Mouse (Mus musculus) stomach, embryonic 14.5 days (tissue): ENCODE measurements around the gene Olfr573-ps1. TPM values are rescaled to one million over a fixed set of nuclear protein-coding genes. Genes with fewer than 3 reads are reported as not detected.

Source experiments
- ATAC-seq: fragments of 200-750 bp; cut with Nextera tagmentation; 2 replicates; pipeline ENCODE4 v1.8.0; 2017; ENCODE audit warnings: low read depth, moderate TSS enrichment; ENCODE audit not compliant: insufficient number of reproducible peaks, insufficient read depth, low FRiP score
- H3K27ac ChIP-seq: fragments of 300-500 bp; sonication (generic); 2 replicates; pipeline ENCODE4 v1.5.1; 2014; ENCODE audit warnings: mild to moderate bottlenecking, low read length, moderate library complexity, mixed read lengths
- H3K27me3 ChIP-seq: fragments of 300-500 bp; sonication (generic); 2 replicates; pipeline ENCODE4 v1.6.1; 2014; ENCODE audit warnings: low read length, control low read depth, mixed read lengths; ENCODE audit not compliant: control insufficient read depth, insufficient read depth
- H3K36me3 ChIP-seq: fragments of 300-500 bp; sonication (generic); 2 replicates; pipeline ENCODE4 v1.6.1; 2014; ENCODE audit warnings: mild to moderate bottlenecking, control low read depth, low read length, moderate library complexity, mixed read lengths; ENCODE audit not compliant: control insufficient read depth, insufficient read depth
- H3K4me1 ChIP-seq: fragments of 300-500 bp; sonication (generic); 2 replicates; pipeline ENCODE4 v1.6.1; 2014; ENCODE audit warnings: low read length, control low read depth, mixed read lengths; ENCODE audit not compliant: control insufficient read depth, insufficient read depth
- H3K4me2 ChIP-seq: fragments of 300-500 bp; sonication (generic); replicated peaks from 2 replicates; pipeline ENCODE4 v1.6.1; 2014; ENCODE audit warnings: low read depth, low read length, control low read depth
- H3K4me3 ChIP-seq: fragments of 300-500 bp; sonication (generic); 2 replicates; pipeline ENCODE4 v1.5.1; 2014; ENCODE audit warnings: low read depth, low read length, control low read depth
- H3K9ac ChIP-seq: fragments of 300-500 bp; sonication (generic); replicated peaks from 2 replicates; pipeline ENCODE4 v1.6.1; 2014; ENCODE audit warnings: low read depth, mild to moderate bottlenecking, control low read depth, low read length, moderate library complexity, mixed read lengths
- H3K9me3 ChIP-seq: fragments of 300-500 bp; sonication (generic); 2 replicates; pipeline ENCODE4 v1.6.1; 2016; ENCODE audit warnings: low read depth, low read length, control low read depth; ENCODE audit not compliant: control insufficient read depth
- WGBS: fragments of 180-500 bp; shearing (Covaris S2); extraction: QIAGEN DNeasy Blood & Tissue Kit; methylation state at CpG from one replicate; pipeline ENCODE4 v1.1.7; 2014; 5-methylcytosine and 5-hydroxymethylcytosine counted together
- polyA plus RNA-seq: library from polyadenylated mRNA; unstranded; fragments of >200 nt; fragmentation: Nextera tagmentation; extraction: Ambion mirVana; gene quantifications from 2 replicates; pipeline ENCODE4 v1.2.1, GENCODE M21; 2014

Olfr573-ps1 gene
- polyA plus RNA-seq, 1 experiment from 2014 or later: not detected

DNA sequence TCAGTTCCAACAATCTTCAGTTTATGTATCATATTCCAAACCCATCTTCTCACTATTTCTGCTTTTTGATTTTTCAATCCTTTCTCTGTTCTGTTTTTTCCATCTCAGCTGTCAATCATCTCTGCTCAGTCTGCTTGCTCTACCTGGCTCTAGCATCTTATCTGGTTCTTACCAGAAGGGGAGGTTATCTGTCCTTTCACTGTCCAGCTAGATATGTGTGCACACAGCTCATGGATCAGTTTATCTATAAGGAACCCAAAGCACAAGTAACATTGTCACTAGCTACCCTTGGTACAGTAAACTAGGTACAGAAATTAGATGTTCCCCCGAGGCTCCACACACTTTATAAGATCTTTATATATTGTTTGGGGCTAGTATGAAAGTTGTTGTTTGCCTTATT, 1.0 kb upstream of the Olfr573-ps1 start:
- 89% methylated on average over 1 of the region's 1 CpGs for WGBS
- ATAC-seq: no peak
- no peak overlapping the region for H3K27ac ChIP-seq

DNA sequence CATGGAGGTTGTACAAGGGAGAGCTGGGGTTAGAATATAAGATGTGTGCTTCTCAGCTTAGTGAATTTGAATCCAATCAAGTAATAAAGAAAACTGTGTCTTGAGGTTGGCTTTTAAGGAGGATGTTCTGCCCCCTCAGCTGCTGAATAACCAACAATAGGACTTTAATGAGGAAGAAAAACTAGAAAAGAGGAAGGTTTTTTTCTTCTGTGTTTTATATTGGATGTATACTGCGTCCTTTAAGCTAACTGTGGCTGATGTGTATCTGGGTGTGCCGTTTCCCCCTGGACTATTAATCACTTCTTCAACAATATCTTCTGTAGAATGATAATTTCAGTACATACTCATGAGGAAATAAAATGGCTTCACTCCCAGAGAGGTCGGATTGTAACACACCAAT, 15.3 kb downstream of the Olfr573-ps1 start:
- no peak overlapping the region for H3K4me2 ChIP-seq
- WGBS: 60% methylated on average over 3 of the region's 3 CpGs
- ATAC-seq: no peak

More for the DNA sequence above, 1.0 kb upstream of the Olfr573-ps1 start:
- Histone ChIP-seq H3K4me1 (no peaks in the 10 kb centered on the region), H3K9me3 (no peaks in the 10 kb centered on the region), H3K27me3 (no peaks in the 10 kb centered on the region), H3K4me3 (no peak overlapping the region), H3K4me2 (no peak overlapping the region), H3K9ac (no peak overlapping the region), H3K36me3 (no peaks in the 10 kb centered on the region)

DNA sequence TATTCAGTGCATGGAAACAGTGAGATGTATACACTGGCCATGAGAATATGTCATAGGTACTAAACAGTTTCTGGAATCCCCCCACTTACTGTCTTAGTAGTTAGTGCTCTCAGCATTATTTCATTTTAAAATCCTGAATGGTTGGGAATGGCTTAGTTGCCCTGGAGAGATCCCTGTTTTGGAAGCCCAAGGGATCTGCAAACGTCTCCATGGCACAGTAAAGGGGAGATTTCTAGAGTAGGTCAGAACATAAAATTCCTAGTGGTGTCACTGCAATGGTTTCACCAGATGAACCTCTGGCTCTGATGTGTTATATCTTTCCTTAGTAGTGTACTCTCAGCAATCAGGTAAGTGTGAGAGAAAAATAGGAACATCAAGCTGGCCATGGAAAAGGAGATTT, 18.3 kb downstream of the Olfr573-ps1 start, which contains the start of gene Olfr572:
TSS of gene Olfr572 (plus strand) at position 301 of the 400 bp plus-strand sequence.
- Histone ChIP-seq H3K9me3 (no peaks in the 10 kb centered on the region), H3K4me1 (no peaks in the 10 kb centered on the region), H3K4me2 (no peak within 1 kb of the TSS), H3K9ac (no peak within 1 kb of the TSS), H3K27ac (no peak within 1 kb of the TSS), H3K36me3 (no peaks in the 10 kb centered on the region), H3K4me3 (no peak within 1 kb of the TSS), H3K27me3 (no peaks in the 10 kb centered on the region)
- ATAC-seq: no peak
- 47% methylated on average over 1 of the region's 1 CpGs for WGBS

More for the DNA sequence above, 15.3 kb downstream of the Olfr573-ps1 start:
- Histone ChIP-seq H3K36me3 (no peaks in the 10 kb centered on the region), H3K27ac (no peak overlapping the region), H3K27me3 (no peaks in the 10 kb centered on the region), H3K9ac (no peak overlapping the region), H3K4me3 (no peak overlapping the region), H3K9me3 (no peaks in the 10 kb centered on the region), H3K4me1 (no peaks in the 10 kb centered on the region)

DNA sequence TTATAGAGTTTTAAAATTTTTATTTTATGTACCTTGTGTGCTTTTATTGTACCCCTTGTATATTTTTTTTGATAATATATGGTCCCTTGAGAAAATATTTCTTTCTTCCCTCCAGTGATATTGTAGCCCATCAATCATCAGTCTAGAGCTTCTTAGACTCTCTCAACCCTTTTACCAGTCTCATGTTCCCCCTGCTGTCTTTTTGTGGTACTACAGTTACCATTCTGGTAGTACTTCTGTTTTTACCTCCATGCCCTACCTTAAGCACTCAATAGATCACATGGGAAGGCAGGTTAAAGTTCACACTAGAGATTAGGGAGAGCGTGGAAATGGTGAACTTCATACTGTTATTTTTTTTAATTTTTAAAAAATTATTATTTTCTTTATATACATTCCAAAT, 22.7 kb downstream of the Olfr573-ps1 start:
- Histone ChIP-seq H3K4me1 (no peaks in the 10 kb centered on the region), H3K9ac (no peak overlapping the region), H3K4me2 (no peak overlapping the region), H3K9me3 (no peaks in the 10 kb centered on the region), H3K4me3 (no peak overlapping the region), H3K27ac (no peak overlapping the region), H3K27me3 (no peaks in the 10 kb centered on the region), H3K36me3 (no peaks in the 10 kb centered on the region)
- 20% methylated on average over 1 of the region's 1 CpGs for WGBS
- peak; percentile 56; the same call in 1 of the 2 replicates for ATAC-seq

DNA sequence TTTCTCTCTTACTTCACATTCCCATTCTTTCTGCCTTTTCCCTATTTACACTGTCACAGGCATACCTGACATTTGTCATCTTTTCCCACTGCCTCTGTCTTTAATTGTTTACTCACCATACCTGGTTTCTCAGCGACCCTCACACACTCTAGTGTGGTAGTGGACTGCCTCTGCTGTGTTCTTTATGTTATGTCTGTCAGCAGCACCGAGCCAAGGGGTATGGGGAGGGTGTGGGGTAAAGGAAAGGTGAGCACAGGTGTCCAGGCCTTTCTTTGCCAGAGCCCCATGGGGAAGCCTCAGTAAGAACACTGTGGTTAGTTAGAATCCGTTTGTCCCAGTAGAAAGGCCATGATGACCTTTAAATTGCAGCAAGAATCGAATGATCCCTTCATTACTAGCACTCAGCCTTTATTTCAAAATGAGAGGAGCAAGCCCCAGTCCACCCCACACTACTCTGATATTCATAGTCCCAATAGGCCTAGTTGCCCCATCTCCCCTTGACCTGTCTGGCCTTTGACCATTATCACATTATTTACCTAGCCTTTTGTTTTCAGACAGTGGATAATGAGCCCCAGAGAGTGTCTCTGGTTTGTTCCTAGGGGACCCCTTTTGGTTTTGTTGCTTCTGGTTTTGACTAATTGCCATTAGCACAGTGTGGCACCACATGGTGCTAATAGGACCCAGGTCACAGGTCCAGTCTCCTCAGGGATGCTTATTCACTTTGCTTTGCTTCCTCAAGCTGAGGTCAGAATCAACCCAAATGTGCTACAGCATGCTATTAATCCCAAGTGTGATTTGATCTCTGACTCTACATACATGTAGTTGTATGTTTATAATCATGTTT, 25.1 kb downstream of the Olfr573-ps1 start, which contains the start of gene Olfr571:
TSS of gene Olfr571 (minus strand) at position 505 of the 844 bp plus-strand sequence.
- no peaks in the 10 kb centered on the region for H3K27me3 ChIP-seq
- H3K27ac ChIP-seq: no peak within 1 kb of the TSS
- no peak within 1 kb of the TSS for H3K4me2 ChIP-seq
- H3K9me3 ChIP-seq: no peaks in the 10 kb centered on the region
- no peak within 1 kb of the TSS for H3K9ac ChIP-seq
- no peaks in the 10 kb centered on the region for H3K4me1 ChIP-seq
- H3K36me3 ChIP-seq: no peaks in the 10 kb centered on the region
- no peak within 1 kb of the TSS for H3K4me3 ChIP-seq
- WGBS: 58% methylated on average over 4 of the region's 4 CpGs
- no peak for ATAC-seq

DNA sequence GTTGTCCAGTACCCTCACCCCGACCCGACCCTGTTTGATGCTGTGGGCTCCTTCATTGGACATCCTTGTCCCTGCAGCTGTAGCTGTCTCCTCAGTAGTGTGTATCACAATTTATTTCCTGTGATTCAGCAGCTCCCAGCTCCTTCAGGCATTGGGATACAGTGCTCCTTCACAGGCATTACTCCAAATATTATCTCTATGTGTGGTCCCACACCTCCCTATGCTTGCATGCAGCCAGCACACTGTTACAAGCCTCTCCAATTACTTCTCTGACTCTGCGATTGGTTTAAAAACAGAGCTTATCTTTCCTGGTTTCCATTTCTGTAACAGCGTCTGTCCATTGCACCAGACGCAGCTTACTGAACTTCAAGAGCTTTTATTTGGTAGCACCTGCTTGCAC, 26.0 kb downstream of the Olfr573-ps1 start:
- Histone ChIP-seq H3K4me3 (no peak overlapping the region), H3K4me1 (no peaks in the 10 kb centered on the region), H3K9ac (no peak overlapping the region), H3K27ac (no peak overlapping the region), H3K9me3 (no peaks in the 10 kb centered on the region), H3K27me3 (no peaks in the 10 kb centered on the region), H3K36me3 (no peaks in the 10 kb centered on the region), H3K4me2 (no peak overlapping the region)
- no peak for ATAC-seq
- WGBS: 49% methylated on average over 5 of the region's 5 CpGs

DNA sequence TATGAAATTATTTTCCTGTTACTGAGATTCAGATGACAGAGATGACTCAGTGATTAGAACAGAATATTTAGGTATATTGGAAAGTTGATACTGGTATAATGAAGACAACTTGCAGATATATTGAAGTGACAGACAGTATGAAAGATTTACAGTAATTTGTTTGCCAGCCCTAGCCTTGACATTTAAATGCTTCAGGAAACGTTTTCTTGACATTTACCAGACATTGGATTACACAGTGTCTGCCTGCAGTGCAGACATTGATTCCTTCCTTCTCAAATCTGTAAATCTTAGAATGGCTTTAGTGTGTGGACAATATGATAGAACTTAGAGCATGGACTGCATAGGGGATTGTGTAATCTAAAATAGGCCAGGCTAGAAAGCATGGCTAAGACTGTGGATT, 27.1 kb downstream of the Olfr573-ps1 start:
- Histone ChIP-seq H3K4me3 (no peak overlapping the region), H3K27me3 (no peaks in the 10 kb centered on the region), H3K9ac (no peak overlapping the region), H3K4me1 (no peaks in the 10 kb centered on the region), H3K27ac (no peak overlapping the region), H3K9me3 (no peaks in the 10 kb centered on the region), H3K4me2 (no peak overlapping the region), H3K36me3 (no peaks in the 10 kb centered on the region)
- 18% methylated on average over 1 of the region's 1 CpGs for WGBS
- no peak for ATAC-seq
